Mouse (Mus musculus) kidney, postnatal 4 days (tissue): ENCODE results near the gene Olfr544.
"Not testable (repeated sequence)": the region's sequence is repeated elsewhere in the genome, so short reads cannot be mapped to it uniquely, and the experiment has no call there.

Experiments
- DNase-seq, 2 experiments: peaks; one replicate each; pipeline ENCODE4 v3.0.0; 2021; ENCODE audit warnings: mixed read lengths in 2 of 2

Olfr544 gene

DNA sequence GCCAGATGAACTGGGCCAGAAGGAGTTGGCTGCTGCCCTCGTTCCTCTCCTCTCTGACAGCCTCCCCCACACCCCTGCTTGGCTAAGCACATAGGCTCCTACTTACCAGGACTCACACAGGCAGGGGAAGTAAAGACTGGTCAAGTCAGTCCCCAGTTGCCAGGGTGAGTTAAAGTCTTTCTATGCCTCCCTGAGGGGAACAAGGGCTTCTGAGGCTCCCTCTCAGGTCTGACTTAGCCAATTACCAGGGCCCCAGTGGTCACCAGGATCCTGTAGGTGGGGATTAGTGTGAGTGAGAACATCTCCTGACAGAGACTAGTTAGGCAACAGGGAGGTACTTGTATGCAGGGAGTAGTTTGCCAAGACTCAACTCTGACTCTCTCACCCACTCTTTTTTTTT is at the start of gene Olfr544:
Olfr544 (minus strand) TSS at position 153 of the 400 bp plus-strand sequence.
- no peak for DNase-seq

GRCm38 (mm10) chr7:102534449-102534848 is 46.3 kb upstream of the Olfr544 start, which contains the start of gene Olfr547:
Olfr547 (plus strand) TSS chr7:102534749.
- DNase-seq: no peak

DNA sequence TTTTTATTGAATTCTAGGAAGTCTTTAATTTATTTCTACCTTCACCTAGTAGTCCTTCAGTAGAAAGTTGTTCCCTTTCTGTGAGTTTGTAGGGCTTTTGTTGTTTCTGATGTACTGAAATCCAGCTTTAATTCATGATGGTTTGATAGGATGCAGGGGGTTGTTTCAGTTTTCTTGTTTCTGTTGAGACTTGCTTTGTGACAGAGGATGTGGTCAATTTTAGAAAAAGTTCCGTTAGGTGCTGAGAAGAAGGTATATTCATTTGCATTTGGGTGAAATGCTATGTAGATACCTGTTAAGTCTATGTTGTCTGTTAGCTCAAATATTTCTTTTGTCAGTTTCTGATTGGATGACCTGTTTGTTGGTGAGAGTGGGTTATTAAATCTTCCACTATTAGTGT is 40.9 kb upstream of the Olfr544 start:
- no peak for DNase-seq

DNA sequence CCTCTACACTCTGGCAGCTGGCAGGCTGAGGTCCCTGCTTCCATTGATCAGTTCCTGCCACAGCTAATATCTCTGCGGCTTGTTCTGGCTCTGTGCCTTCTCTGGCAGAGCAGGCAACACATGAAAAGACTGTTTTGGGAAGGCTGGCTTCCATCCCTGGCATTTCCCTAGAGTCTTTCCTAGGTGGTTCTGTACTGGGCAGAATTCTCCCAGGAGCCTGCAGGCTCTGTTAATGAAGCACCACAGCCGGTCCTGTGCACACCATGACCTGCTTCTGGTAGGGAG is 28.9 kb upstream of the Olfr544 start:
- DNase-seq: no peak

DNA sequence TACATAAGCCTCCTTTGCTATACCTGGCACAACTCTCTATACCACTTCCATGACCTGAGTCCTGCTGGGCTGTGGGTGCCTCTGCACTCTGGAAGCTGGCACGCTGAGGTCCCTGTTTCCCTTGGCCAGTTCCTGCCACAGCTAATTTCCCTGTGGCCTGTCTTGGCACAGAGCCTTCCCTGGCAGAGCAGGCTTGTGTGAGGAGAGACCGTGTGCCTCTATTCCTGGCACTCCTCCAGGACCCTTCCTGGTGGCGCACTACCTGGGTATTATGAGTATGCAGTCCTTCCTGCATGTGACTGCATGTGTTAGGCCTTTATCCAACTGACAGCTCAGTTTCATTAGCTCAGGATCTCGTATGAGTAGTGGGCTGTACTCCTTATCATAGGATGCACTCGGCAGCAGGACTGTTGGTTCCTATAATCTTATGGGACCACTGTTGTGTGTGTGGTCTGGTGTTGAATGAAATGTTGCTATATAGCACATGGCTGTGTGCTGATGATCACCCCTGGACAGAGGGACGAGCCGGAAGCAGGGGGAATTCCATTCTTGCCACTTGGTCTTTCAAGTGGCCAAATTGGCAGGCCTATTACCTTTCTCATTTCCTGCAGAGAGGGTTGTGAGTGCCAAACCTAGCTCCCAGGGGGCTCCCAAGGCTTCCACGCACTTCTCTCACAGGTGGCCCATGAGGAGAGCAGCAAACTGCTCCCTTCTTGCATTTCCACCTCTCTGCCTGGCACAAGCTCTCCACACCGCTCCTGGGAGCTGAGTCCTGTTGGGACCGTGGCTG is 28.3 kb upstream of the Olfr544 start:
- peak; percentile 11 to 19 for DNase-seq

- no peak for DNase-seq
Measured at GRCm38 (mm10) chr7:102514144-102514543, 26.0 kb upstream of the Olfr544 start.

DNA sequence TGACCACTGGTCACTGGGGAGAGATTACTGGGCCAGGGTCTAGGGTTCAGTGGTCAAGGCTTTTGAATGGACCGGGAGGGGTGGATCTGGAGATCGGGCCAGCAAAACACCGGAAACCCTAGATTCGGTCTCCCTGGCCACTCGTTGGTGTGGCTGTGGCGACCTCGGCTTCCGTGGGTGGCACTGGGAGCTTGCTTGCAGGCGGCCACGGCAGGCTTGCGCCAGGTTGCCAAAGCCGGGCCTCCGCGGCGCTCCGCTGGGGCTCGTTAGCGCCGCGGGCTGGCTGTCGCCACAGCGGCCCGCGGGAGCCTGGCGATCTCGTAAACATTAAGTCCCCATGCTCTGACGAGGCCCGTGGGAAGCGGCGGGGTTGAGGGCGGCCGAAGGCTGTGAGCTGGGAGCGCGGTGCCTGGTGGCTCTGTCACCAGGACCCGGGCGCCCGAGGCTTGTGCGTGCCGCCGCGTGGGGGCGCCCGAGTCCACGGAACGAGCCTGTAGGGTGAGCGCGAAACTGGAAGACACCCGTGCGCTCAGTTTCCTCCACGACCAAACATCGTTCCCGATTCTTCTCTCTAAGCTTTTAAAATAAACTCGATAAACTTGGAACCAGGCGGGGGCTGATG is 24.8 kb upstream of the Olfr544 start:
- DNase-seq: peak; percentile 93

DNA sequence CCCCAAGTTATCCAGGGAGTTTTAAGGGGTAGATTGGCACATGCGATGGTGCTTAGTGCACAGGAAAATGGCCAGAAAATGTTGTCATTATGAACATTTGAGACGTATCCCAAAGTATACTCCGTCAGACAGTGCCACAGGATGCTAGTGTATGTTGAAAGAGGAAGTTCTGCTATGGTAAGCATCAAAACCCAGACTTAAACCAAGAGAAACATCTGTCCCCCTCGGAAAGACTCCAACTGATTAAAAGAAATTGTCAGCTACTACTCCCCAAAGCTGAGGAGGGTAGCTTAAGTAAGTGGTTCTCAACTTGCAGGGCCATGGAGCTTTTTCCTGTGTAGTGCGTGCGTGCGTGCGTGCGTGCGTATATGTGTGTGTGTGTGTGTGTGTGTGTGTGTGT is 23.8 kb upstream of the Olfr544 start:
- DNase-seq: no peak

GRCm38 (mm10) chr7:102509726-102510125 is 21.6 kb upstream of the Olfr544 start:
- DNase-seq: no peak

DNA sequence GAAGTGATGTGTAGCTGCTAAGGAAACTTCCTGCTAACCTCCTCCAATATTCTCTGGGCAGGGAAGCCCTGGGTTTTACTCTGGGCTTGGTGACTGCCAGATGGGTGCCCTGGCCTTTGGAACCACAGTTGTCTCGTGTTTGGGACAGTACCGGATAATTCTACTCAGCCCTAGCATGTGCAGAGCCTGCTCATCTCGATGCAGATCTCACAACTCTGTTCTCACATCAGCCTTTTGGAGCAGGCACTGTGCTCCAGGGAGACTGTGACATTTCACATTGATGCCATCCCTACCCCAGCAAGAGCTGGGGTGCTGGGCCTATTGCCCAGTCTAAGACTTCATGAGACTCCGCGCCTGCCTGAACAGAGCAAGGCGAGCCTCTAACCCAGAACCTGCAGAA is 20.6 kb upstream of the Olfr544 start:
- DNase-seq: no peak

GRCm38 (mm10) chr7:102508066-102508465 is 20.0 kb upstream of the Olfr544 start:
- DNase-seq: no peak

DNA sequence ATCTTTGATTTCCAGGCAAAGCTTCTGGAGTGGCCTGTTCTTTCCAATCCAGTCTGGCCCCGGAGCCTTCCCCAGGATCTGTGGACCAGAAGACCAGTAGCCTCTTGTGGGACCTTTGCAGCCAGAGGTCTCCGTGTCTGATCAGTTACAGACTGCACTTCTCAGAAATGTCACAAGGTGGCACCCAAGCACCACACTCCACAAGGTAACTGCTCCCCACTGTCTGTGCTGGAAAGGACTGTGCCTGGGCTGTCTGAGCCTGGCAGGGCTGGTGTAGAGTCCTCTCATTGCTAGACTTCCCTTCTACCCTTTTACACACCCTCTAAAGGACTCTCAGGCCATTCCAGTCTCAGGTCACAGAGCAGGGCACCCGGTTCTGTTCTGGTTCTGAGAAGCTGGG is 18.7 kb upstream of the Olfr544 start:
- DNase-seq: peak; percentile 78 to 82

- no peak for DNase-seq
Measured at GRCm38 (mm10) chr7:102501986-102502385, 13.9 kb upstream of the Olfr544 start.

- DNase-seq: no peak
Measured at GRCm38 (mm10) chr7:102499473-102499872, 11.4 kb upstream of the Olfr544 start, which contains the start of gene Olfr545. Olfr545 (minus strand) TSS chr7:102499573.

- not testable (repeated sequence) for DNase-seq
Measured at GRCm38 (mm10) chr7:102494416-102494815, 6.3 kb upstream of the Olfr544 start.

GRCm38 (mm10) chr7:102486105-102486504 is 2.0 kb downstream of the Olfr544 start:
- no peak for DNase-seq

GRCm38 (mm10) chr7:102484766-102485165 is 3.3 kb downstream of the Olfr544 start:
- not testable (repeated sequence) for DNase-seq

GRCm38 (mm10) chr7:102483665-102484064 is 4.4 kb downstream of the Olfr544 start:
- DNase-seq: no peak

GRCm38 (mm10) chr7:102481579-102481978 is 6.5 kb downstream of the Olfr544 start, which contains the start of gene Olfr543:
Olfr543 (minus strand) TSS chr7:102481679.
- no peak for DNase-seq

DNA sequence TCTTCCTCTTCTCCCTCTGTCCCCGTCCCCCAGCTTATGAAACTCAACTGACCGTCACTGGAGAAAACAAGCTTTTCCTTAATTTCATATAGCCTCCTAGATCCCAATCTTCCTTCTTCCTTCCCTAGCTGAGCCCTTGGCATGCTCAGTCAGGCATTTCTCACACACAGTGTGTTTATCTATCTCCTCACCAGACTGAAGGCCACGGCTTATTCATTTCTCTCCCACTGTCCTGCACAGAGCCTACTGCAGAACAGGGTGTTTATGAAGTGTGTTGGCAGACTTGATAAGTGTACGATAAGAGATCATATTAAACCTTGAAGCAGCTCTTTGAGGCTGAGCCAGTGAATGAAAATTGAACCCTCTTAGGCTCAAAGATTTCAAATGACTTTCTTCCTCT is 7.3 kb downstream of the Olfr544 start:
- no peak for DNase-seq

GRCm38 (mm10) chr7:102479368-102480078 is 8.6 kb downstream of the Olfr544 start:
- peak; percentile 59 to 73 for DNase-seq

- no peak for DNase-seq
Measured at GRCm38 (mm10) chr7:102478926-102479325, 9.2 kb downstream of the Olfr544 start.

DNA sequence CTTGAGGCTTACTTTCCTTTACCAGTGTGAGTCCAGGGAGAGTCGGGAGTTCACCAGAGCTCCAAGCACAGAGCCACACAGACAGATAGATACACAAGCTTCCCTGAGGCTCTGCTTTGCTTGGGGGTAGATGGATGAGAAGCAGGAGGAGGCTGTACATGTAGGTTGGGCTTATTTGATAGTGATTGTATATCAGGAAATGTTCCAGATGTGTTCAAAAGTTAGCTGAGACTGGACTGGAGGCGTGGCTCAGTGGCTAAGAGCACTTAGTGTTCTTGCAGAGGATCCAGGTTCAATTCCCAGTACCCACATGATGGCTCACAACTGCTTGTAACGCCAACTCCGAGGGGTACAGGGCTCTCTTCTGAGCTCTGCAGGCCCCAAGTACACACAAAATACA is 9.7 kb downstream of the Olfr544 start:
- no peak for DNase-seq

DNA sequence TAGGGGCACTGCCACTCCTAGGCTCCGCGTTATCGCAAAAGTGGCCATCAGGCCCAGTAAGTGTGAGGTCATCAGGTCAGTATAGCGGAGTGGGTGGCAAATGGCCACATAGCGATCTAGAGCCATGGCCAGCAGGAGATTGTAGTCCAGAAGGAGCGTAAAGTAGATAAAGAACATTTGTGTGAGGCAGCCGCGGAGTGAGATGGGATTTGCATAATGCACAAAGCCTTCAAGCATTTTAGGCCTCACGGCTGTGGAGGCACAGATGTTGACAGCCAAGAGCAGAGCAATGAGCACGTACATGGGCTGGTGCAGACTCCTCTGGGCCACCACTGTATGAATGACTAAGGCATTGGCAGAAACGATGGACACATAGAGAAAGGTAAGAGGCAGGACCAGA is 10.7 kb downstream of the Olfr544 start:
- no peak for DNase-seq
